Mouse (Mus musculus): ENCODE measurements around the gene Aldh1b1. TPM values are rescaled to one million over a fixed set of nuclear protein-coding genes. Genes with fewer than 3 reads are reported as not detected.
A peak's percentile ranks its signal among the peaks of the same experiment; 100 is the strongest.

The Aldh1b1 gene
- polyA plus RNA-seq, 1 experiment from 2014 or later = 638 TPM

DNA sequence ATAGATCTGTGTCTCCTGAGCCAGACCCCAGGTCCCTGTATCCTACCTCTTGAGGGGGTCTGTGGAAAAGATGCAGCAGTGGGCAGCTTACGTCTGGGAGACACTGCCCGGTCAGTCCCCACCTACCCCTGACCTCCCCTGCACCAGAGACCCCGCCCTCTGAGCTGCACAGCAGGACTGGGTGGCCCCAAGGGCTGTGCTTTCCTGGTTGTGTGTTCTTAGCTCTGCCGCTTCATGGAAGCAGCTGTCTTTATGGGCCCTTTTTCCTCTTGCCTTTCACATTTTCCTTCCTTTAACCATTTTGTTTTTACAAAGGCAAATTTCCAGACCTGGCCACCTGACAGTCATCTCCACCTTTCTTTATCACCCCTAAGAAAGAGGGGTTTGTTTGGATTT lies 28.2 kb upstream of the Aldh1b1 start:
- Histone ChIP-seq H3K9ac (ENCODE audit: low read depth, low read length) (no peak overlapping the region), H3K4me3 (ENCODE audit: low read length) (no peak overlapping the region), H3K27me3 (replicated peaks; ENCODE audit: control insufficient read depth, insufficient read depth, low read length) (no peaks in the 10 kb centered on the region), H3K36me3 (ENCODE audit: control insufficient read depth, insufficient read depth, low read length) (no peaks in the 10 kb centered on the region), H3K9me3 (ENCODE audit: control insufficient read depth, low read length) (no peaks in the 10 kb centered on the region), H3K27ac (ENCODE audit: low read length) (no peak overlapping the region), H3K4me2 (ENCODE audit: low read depth, low read length) (no peak overlapping the region), H3K4me1 (ENCODE audit: control insufficient read depth, insufficient read depth, low read length) (peaks cover 44% of the 10 kb centered on the region)
- WGBS = 45% methylated on average over 4 of the region's 4 CpGs
- no peak for ATAC-seq

GRCm38 (mm10) chr4:45771173-45771572 lies 27.6 kb upstream of the Aldh1b1 start:
- WGBS = 41% methylated on average over 8 of the region's 8 CpGs
- Histone ChIP-seq H3K27me3 (replicated peaks; ENCODE audit: control insufficient read depth, insufficient read depth, low read length) (no peaks in the 10 kb centered on the region), H3K4me3 (ENCODE audit: low read length) (no peak overlapping the region), H3K4me1 (ENCODE audit: control insufficient read depth, insufficient read depth, low read length) (peaks cover 39% of the 10 kb centered on the region), H3K36me3 (ENCODE audit: control insufficient read depth, insufficient read depth, low read length) (no peaks in the 10 kb centered on the region), H3K9me3 (ENCODE audit: control insufficient read depth, low read length) (no peaks in the 10 kb centered on the region), H3K4me2 (ENCODE audit: low read depth, low read length) (no peak overlapping the region), H3K27ac (ENCODE audit: low read length) (no peak overlapping the region), H3K9ac (ENCODE audit: low read depth, low read length) (no peak overlapping the region)
- no peak for ATAC-seq

GRCm38 (mm10) chr4:45771619-45772018 lies 27.2 kb upstream of the Aldh1b1 start:
- ATAC-seq = no peak
- Histone ChIP-seq H3K27ac (ENCODE audit: low read length) (no peak overlapping the region), H3K27me3 (replicated peaks; ENCODE audit: control insufficient read depth, insufficient read depth, low read length) (no peaks in the 10 kb centered on the region), H3K4me3 (ENCODE audit: low read length) (no peak overlapping the region), H3K9me3 (ENCODE audit: control insufficient read depth, low read length) (no peaks in the 10 kb centered on the region), H3K4me1 (ENCODE audit: control insufficient read depth, insufficient read depth, low read length) (peaks cover 36% of the 10 kb centered on the region), H3K9ac (ENCODE audit: low read depth, low read length) (no peak overlapping the region), H3K4me2 (ENCODE audit: low read depth, low read length) (no peak overlapping the region), H3K36me3 (ENCODE audit: control insufficient read depth, insufficient read depth, low read length) (no peaks in the 10 kb centered on the region)
- 6% methylated on average over 5 of the region's 5 CpGs for WGBS

DNA sequence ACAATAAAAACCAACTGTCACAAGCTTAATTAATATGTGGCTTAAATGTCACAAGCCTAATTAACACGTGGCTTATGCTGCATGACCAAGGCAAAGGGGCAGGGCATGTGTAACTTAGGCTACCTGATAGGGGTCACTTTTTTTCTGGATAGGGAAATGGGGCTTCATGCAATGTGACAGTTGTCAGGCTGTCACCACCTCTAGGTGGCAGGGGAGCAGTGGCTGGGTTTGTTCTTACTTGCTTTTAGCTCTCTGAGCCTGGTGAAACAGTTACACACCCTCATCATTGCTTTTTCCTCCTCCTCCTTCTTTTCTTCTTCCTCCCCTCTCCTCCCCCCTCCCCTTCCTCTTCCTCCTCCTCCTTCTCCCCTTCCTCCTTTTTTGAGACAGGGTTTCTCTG lies 15.2 kb upstream of the Aldh1b1 start:
- H3K9me3 ChIP-seq (ENCODE audit: control insufficient read depth, low read length) = no peaks in the 10 kb centered on the region
- no peak for ATAC-seq
- H3K36me3 ChIP-seq (ENCODE audit: control insufficient read depth, insufficient read depth, low read length) = no peaks in the 10 kb centered on the region
- no peak overlapping the region for H3K27ac ChIP-seq (ENCODE audit: low read length)
- no peak overlapping the region for H3K4me3 ChIP-seq (ENCODE audit: low read length)
- peaks cover 24% of the 10 kb centered on the region for H3K4me1 ChIP-seq (ENCODE audit: control insufficient read depth, insufficient read depth, low read length)
- 83% methylated on average over 1 of the region's 1 CpGs for WGBS
- H3K9ac ChIP-seq (ENCODE audit: low read depth, low read length) = no peak overlapping the region
- no peak overlapping the region for H3K4me2 ChIP-seq (ENCODE audit: low read depth, low read length)
- no peaks in the 10 kb centered on the region for H3K27me3 ChIP-seq (replicated peaks; ENCODE audit: control insufficient read depth, insufficient read depth, low read length)

GRCm38 (mm10) chr4:45785959-45786358 lies 12.9 kb upstream of the Aldh1b1 start:
- no peak for ATAC-seq
- Histone ChIP-seq H3K4me1 (ENCODE audit: control insufficient read depth, insufficient read depth, low read length) (peaks cover 32% of the 10 kb centered on the region), H3K9ac (ENCODE audit: low read depth, low read length) (no peak overlapping the region), H3K27me3 (replicated peaks; ENCODE audit: control insufficient read depth, insufficient read depth, low read length) (no peaks in the 10 kb centered on the region), H3K9me3 (ENCODE audit: control insufficient read depth, low read length) (no peaks in the 10 kb centered on the region), H3K4me2 (ENCODE audit: low read depth, low read length) (no peak overlapping the region), H3K36me3 (ENCODE audit: control insufficient read depth, insufficient read depth, low read length) (no peaks in the 10 kb centered on the region), H3K4me3 (ENCODE audit: low read length) (no peak overlapping the region), H3K27ac (ENCODE audit: low read length) (no peak overlapping the region)
- 25% methylated on average over 2 of the region's 2 CpGs for WGBS

- no peak for ATAC-seq
- Histone ChIP-seq H3K9ac (ENCODE audit: low read depth, low read length) (no peak overlapping the region), H3K27ac (ENCODE audit: low read length) (peak overlapping the region; percentile 52; the same call in 1 of the 2 replicates), H3K27me3 (replicated peaks; ENCODE audit: control insufficient read depth, insufficient read depth, low read length) (no peaks in the 10 kb centered on the region), H3K4me2 (ENCODE audit: low read depth, low read length) (no peak overlapping the region), H3K4me3 (ENCODE audit: low read length) (no peak overlapping the region), H3K36me3 (ENCODE audit: control insufficient read depth, insufficient read depth, low read length) (no peaks in the 10 kb centered on the region), H3K9me3 (ENCODE audit: control insufficient read depth, low read length) (no peaks in the 10 kb centered on the region), H3K4me1 (ENCODE audit: control insufficient read depth, insufficient read depth, low read length) (peaks cover 32% of the 10 kb centered on the region)
- WGBS = 53% methylated on average over 4 of the region's 4 CpGs
These were observed 12.1 kb upstream of the Aldh1b1 start for GRCm38 (mm10) chr4:45786674-45787073.

- Histone ChIP-seq H3K27me3 (replicated peaks; ENCODE audit: control insufficient read depth, insufficient read depth, low read length) (no peaks in the 10 kb centered on the region), H3K4me3 (ENCODE audit: low read length) (no peak overlapping the region), H3K27ac (ENCODE audit: low read length) (peak overlapping the region; percentile 72), H3K9me3 (ENCODE audit: control insufficient read depth, low read length) (no peaks in the 10 kb centered on the region), H3K9ac (ENCODE audit: low read depth, low read length) (peak overlapping the region; percentile 31; the same call in 1 of the 2 replicates), H3K4me2 (ENCODE audit: low read depth, low read length) (no peak overlapping the region), H3K36me3 (ENCODE audit: control insufficient read depth, insufficient read depth, low read length) (no peaks in the 10 kb centered on the region), H3K4me1 (ENCODE audit: control insufficient read depth, insufficient read depth, low read length) (peaks cover 32% of the 10 kb centered on the region)
- ATAC-seq = no peak
- 67% methylated on average over 13 of the region's 13 CpGs for WGBS
These were observed 10.3 kb upstream of the Aldh1b1 start for GRCm38 (mm10) chr4:45788446-45789081.

DNA sequence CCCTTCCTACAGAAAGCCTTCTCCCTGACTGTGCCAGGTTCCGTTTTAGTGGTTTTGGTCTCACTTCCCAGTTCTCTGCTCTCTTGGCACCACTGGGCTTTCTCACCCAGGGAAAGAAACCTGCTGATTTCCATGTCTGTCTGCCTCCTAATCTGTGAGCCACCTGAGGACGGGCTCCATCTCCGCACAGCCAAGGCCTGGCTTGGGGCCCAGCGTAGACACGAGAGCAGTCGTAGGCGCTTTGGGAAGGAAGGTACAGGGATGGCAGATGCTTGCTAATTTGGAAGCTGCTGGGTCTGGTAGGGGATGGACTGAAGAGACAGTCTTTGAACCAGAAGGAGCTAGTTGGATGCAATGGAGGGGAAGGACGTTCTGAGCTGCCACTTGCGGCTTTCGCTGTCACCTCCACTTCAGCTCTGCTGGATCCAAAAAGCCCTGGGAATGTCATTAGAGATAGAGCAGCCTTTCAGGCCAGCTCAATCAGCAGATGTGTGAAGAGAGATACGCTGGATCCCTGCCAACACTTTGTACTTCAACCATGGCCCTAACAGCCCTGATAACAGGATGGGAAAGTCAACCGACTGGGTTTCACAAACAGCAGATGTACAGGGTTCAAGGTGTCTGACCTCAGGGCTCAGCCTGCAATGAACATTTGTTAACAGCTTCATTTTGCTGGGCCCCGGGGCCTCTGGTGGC lies 9.4 kb upstream of the Aldh1b1 start:
- peak overlapping the region; percentile 78 for H3K27ac ChIP-seq (ENCODE audit: low read length)

GRCm38 (mm10) chr4:45790018-45790417 lies 8.8 kb upstream of the Aldh1b1 start:
- Histone ChIP-seq H3K4me2 (ENCODE audit: low read depth, low read length) (no peak overlapping the region), H3K4me1 (ENCODE audit: control insufficient read depth, insufficient read depth, low read length) (peaks cover 32% of the 10 kb centered on the region), H3K4me3 (ENCODE audit: low read length) (no peak overlapping the region), H3K9me3 (ENCODE audit: control insufficient read depth, low read length) (no peaks in the 10 kb centered on the region), H3K27me3 (replicated peaks; ENCODE audit: control insufficient read depth, insufficient read depth, low read length) (no peaks in the 10 kb centered on the region), H3K36me3 (ENCODE audit: control insufficient read depth, insufficient read depth, low read length) (no peaks in the 10 kb centered on the region), H3K9ac (ENCODE audit: low read depth, low read length) (no peak overlapping the region), H3K27ac (ENCODE audit: low read length) (peak overlapping the region; percentile 78)
- 59% methylated on average over 2 of the region's 2 CpGs for WGBS
- ATAC-seq = peak; percentile 74

More for the DNA sequence above, 9.4 kb upstream of the Aldh1b1 start:
- H3K4me2 ChIP-seq (ENCODE audit: low read depth, low read length) = peak overlapping the region; percentile 30; the same call in 1 of the 2 replicates
- no peaks in the 10 kb centered on the region for H3K27me3 ChIP-seq (replicated peaks; ENCODE audit: control insufficient read depth, insufficient read depth, low read length)
- WGBS = 39% methylated on average over 13 of the region's 13 CpGs
- ATAC-seq = peak; percentile 93
- H3K4me3 ChIP-seq (ENCODE audit: low read length) = no peak overlapping the region
- no peaks in the 10 kb centered on the region for H3K9me3 ChIP-seq (ENCODE audit: control insufficient read depth, low read length)
- peaks cover 32% of the 10 kb centered on the region for H3K4me1 ChIP-seq (ENCODE audit: control insufficient read depth, insufficient read depth, low read length)
- H3K36me3 ChIP-seq (ENCODE audit: control insufficient read depth, insufficient read depth, low read length) = no peaks in the 10 kb centered on the region
- H3K9ac ChIP-seq (ENCODE audit: low read depth, low read length) = peak overlapping the region; percentile 31; the same call in 1 of the 2 replicates
